Mouse (Mus musculus) intestine, postnatal 0 days (tissue): Measurements from ENCODE around the gene 1700088E04Rik. TPM values are rescaled to one million over a fixed set of nuclear protein-coding genes. Genes with fewer than 3 reads are reported as not detected.

Source experiments
- ATAC-seq: fragments of 200-750 bp; cut with Nextera tagmentation; 2 replicates; pipeline ENCODE4 v1.8.0; 2017; ENCODE audit warnings: mild to moderate bottlenecking, moderate TSS enrichment, moderate library complexity
- H3K27ac ChIP-seq: fragments of 300-500 bp; sonication (generic); 2 replicates; pipeline ENCODE4 v1.5.1; 2014; ENCODE audit warnings: mild to moderate bottlenecking, low read depth, low read length, moderate library complexity
- H3K27me3 ChIP-seq: fragments of 300-500 bp; sonication (generic); replicated peaks from 2 replicates; pipeline ENCODE4 v1.6.1; 2014; ENCODE audit warnings: low read length, mixed read lengths; ENCODE audit not compliant: control insufficient read depth, insufficient read depth
- H3K36me3 ChIP-seq: fragments of 300-500 bp; sonication (generic); 2 replicates; pipeline ENCODE4 v1.6.1; 2014; ENCODE audit warnings: mild to moderate bottlenecking, moderate library complexity; ENCODE audit not compliant: control insufficient read depth, insufficient read depth
- H3K4me1 ChIP-seq: fragments of 300-500 bp; sonication (generic); replicated peaks from 2 replicates; pipeline ENCODE4 v1.6.1; 2014; ENCODE audit warnings: antibody characterized with exemption, low read length, mixed read lengths; ENCODE audit not compliant: control insufficient read depth, insufficient read depth
- H3K4me2 ChIP-seq: fragments of 300-500 bp; sonication (generic); replicated peaks from 2 replicates; pipeline ENCODE4 v1.6.1; 2014; ENCODE audit warnings: low read depth, mild to moderate bottlenecking, moderate library complexity
- H3K4me3 ChIP-seq: fragments of 300-500 bp; sonication (generic); 2 replicates; pipeline ENCODE4 v1.5.1; 2014; ENCODE audit warnings: low read depth, low read length
- H3K9ac ChIP-seq: fragments of 300-500 bp; sonication (generic); 2 replicates; pipeline ENCODE4 v1.6.1; 2014; ENCODE audit warnings: mild to moderate bottlenecking, low read depth, low read length
- H3K9me3 ChIP-seq: fragments of 300-500 bp; sonication (generic); 2 replicates; pipeline ENCODE4 v1.6.1; 2016; ENCODE audit warnings: mixed run types; ENCODE audit not compliant: control insufficient read depth
- CTCF ChIP-seq: sonication (generic); IDR thresholded peaks from 2 replicates; pipeline ENCODE4 v1.5.1; 2016; ENCODE audit warnings: low read depth, mild to moderate bottlenecking, control low read depth, antibody characterized with exemption, moderate library complexity
- WGBS: fragments of 180-500 bp; shearing (Covaris S2); extraction: QIAGEN DNeasy Blood & Tissue Kit; methylation state at CpG from one replicate; pipeline ENCODE4 v1.1.7; 2014; 5-methylcytosine and 5-hydroxymethylcytosine counted together
- polyA plus RNA-seq: library from polyadenylated mRNA; unstranded; fragments of >200 nt; fragmentation: Nextera tagmentation; extraction: Ambion mirVana; gene quantifications from 2 replicates; pipeline ENCODE4 v1.2.1, GENCODE M21; 2015

Gene 1700088E04Rik
- polyA plus RNA-seq, 1 experiment from 2014 or later = 5.2 TPM

DNA sequence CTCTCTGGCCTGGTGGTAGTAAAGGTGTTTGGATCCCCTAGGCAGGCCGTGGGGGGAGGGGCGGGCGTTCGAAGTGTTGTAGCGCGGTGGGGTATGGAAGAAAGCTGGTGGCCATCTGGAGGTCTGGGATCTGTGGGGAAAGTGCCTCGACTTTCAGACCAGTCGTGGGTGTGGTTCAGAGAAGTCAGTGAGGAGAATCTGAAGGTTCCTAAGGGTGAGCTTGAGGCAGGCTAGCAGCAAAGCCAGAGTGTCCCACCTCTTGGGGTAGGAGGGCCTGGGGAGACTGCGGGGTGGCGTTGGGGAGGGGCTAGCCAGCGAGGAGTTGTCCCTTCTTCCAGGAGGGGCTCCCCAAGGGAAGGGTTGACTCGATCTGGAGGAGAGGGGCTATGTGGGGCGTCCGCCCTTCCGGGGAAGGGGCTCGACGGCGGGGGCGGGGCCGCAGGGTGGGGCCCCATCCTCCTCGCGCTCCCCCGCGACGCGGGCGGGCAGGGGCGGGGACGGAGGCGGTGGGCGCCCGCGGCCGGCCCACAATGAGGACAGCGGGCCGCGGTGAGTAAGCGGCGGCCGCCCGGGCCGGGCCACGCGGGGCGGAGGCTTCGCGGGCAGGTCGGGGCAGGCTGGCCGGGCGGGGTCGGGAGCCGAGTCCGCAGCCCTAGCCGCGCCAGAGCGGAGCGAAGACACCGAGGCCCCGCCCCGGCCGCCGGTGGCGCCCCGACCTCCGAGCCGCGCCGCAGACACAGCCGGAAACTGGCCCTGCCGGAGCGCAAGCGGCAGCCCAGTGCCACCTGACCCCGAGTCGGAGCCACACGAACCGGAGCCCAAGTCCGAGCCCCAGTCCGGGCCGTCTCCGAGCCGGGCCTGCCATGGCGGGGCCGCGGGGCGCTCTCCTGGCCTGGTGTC is 32.4 kb downstream of the 1700088E04Rik start, which contains the start of gene Micall1:
Micall1 (plus strand) TSS at position 478 of the 900 bp plus-strand sequence.
- TF ChIP-seq CTCF = 0 out of 2 replicates have a peak, but pooled peaks have one; percentile 5
- peak; percentile 76 for ATAC-seq
- Histone ChIP-seq H3K36me3 (peaks cover 4% of the 10 kb centered on the region; the same call in 1 of the 2 replicates), H3K9ac (peak within 1 kb of the TSS; percentile 89), H3K4me3 (peak within 1 kb of the TSS; percentile 75), H3K27me3 (no peaks in the 10 kb centered on the region), H3K4me1 (peaks cover 14% of the 10 kb centered on the region; the same call in 1 of the 2 replicates), H3K4me2 (peak within 1 kb of the TSS; percentile 96), H3K27ac (peak within 1 kb of the TSS; percentile 84), H3K9me3 (no peaks in the 10 kb centered on the region)
- WGBS = under 1% methylated on average over 67 of the region's 85 CpGs

DNA sequence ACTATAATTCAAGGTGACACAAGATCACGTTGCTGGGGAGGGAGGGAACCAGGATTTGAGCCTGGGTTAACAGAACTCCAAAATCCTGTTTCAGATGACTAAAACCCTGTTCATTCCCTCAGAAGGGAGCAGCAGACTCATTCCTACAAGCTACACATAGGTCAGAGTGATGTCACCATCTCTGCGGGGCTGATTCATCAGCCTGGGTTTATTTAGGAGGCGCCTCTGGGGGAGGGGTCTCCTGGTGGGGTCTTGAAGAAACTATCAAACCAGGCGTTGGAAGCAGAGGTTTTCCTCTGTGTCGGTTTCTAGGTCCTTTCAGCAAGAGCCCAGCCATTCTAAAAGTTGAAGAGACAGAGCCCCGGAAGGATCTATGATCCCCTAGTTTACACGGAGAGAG is 33.1 kb downstream of the 1700088E04Rik start:
- peak overlapping the region; percentile 84; the same call in 1 of the 2 replicates for H3K27ac ChIP-seq
- ATAC-seq = no peak
- no peak for TF ChIP-seq CTCF
- H3K4me3 ChIP-seq = peak overlapping the region; percentile 75; the same call in 1 of the 2 replicates
- H3K9ac ChIP-seq = no peak overlapping the region
- H3K36me3 ChIP-seq = peaks cover 4% of the 10 kb centered on the region; the same call in 1 of the 2 replicates
- peaks cover 14% of the 10 kb centered on the region; the same call in 1 of the 2 replicates for H3K4me1 ChIP-seq
- peak overlapping the region; percentile 96 for H3K4me2 ChIP-seq
- H3K9me3 ChIP-seq = no peaks in the 10 kb centered on the region
- WGBS = 27% methylated on average over 7 of the region's 7 CpGs
- H3K27me3 ChIP-seq = no peaks in the 10 kb centered on the region

DNA sequence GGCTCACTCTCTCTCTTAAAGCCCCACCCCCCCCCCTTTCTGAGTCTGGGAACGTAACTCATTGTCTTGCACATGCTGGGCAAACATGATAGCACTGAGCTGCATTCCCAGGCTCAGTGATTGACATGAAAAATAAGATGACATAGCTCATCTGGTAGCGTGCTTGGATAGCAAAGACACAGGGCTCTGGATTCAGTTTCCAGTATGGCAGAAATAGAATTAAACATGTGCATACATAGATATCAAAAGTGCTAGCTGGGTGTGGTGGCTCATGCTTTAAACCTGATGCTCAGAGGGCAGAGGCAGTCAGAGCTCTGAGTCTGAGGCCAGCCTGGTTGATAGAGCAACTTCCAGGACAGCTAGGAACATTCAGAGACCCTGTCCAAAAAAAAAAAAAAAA is 35.2 kb downstream of the 1700088E04Rik start:
- Histone ChIP-seq H3K9me3 (no peaks in the 10 kb centered on the region), H3K9ac (no peak overlapping the region), H3K27ac (no peak overlapping the region), H3K4me3 (no peak overlapping the region), H3K27me3 (no peaks in the 10 kb centered on the region), H3K4me1 (peaks cover 14% of the 10 kb centered on the region; the same call in 1 of the 2 replicates), H3K36me3 (no peaks in the 10 kb centered on the region), H3K4me2 (no peak overlapping the region)
- 54% methylated on average over 2 of the region's 2 CpGs for WGBS
- no peak for ATAC-seq
- no peak for TF ChIP-seq CTCF

DNA sequence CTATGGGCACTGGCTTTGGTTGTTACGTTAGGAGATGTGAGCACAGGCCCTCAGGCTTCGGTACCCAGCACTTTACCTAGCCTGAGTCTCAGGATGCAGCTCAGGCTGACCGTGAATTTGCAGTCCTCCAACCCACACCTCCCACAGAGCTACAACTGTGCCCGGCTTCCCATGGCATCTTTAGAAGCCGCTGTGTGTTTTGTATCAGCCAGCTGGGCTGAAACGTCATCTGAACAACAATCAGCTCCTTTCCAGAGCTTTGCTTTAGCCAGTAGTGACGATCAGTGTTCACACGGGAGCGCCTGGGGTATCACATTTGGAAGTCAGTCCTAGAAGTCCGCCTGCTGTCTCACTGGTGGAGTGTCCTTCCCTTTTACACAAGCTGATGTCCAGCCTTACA is 37.8 kb downstream of the 1700088E04Rik start:
- no peak for TF ChIP-seq CTCF
- H3K9me3 ChIP-seq = no peaks in the 10 kb centered on the region
- no peak overlapping the region for H3K4me2 ChIP-seq
- H3K27ac ChIP-seq = no peak overlapping the region
- no peak overlapping the region for H3K9ac ChIP-seq
- no peak overlapping the region for H3K4me3 ChIP-seq
- H3K27me3 ChIP-seq = no peaks in the 10 kb centered on the region
- peaks cover 2% of the 10 kb centered on the region for H3K4me1 ChIP-seq
- no peak for ATAC-seq
- 79% methylated on average over 10 of the region's 10 CpGs for WGBS
- no peaks in the 10 kb centered on the region for H3K36me3 ChIP-seq

DNA sequence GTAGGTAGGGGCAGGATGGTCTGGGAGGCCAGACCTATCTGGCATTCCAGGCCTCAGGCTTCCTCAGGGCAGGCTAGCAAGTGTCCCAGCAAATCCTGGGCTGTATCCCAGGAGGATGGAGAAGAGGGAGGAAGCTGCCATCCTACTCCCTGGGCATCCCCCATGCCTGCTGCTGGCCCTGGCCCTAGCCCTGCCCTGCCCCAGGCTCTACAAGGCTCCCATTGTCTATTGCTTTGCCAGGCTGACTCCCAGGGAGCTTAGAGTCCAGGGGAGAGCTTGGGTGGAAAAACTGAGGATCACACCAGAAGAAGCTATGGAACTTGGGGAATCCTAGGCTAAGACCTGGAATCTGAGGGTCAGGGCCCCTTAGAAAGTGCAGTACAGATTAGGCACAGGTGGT is 39.5 kb downstream of the 1700088E04Rik start:
- Histone ChIP-seq H3K36me3 (no peaks in the 10 kb centered on the region), H3K9ac (no peak overlapping the region), H3K4me3 (no peak overlapping the region), H3K27ac (no peak overlapping the region), H3K9me3 (no peaks in the 10 kb centered on the region), H3K4me2 (no peak overlapping the region), H3K4me1 (peaks cover under 1% of the 10 kb centered on the region; the same call in 1 of the 2 replicates), H3K27me3 (no peaks in the 10 kb centered on the region)
- TF ChIP-seq CTCF = no peak
- no peak for ATAC-seq

DNA sequence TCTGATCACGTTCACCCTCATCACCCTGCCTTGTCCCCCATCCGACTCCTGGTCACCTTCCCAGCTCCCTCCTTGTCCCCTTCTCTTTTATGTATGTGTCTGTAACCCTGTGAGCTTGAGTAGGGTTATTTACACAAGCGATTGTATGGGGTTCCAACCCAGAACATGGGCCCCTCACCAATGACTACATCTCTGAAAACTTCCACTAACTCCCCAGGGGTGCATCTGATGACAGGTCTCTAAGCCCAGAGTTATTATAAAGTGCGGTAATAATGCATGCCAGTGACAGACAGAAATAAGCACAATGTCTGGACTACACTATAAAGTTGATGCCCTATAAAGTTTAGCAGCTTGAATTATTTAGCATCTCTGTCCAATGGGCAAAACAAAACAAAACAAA is 40.7 kb downstream of the 1700088E04Rik start:
- no peak overlapping the region for H3K4me2 ChIP-seq
- peaks cover 3% of the 10 kb centered on the region; the same call in 1 of the 2 replicates for H3K4me1 ChIP-seq
- TF ChIP-seq CTCF = no peak
- WGBS = 73% methylated on average over 4 of the region's 4 CpGs
- no peak overlapping the region for H3K27ac ChIP-seq
- H3K36me3 ChIP-seq = peaks cover 4% of the 10 kb centered on the region; the same call in 1 of the 2 replicates
- ATAC-seq = no peak
- no peaks in the 10 kb centered on the region for H3K27me3 ChIP-seq
- H3K9ac ChIP-seq = no peak overlapping the region
- no peaks in the 10 kb centered on the region for H3K9me3 ChIP-seq
- H3K4me3 ChIP-seq = no peak overlapping the region
